In genomic region chr2:44633971-44634370, GRCm38 (mm10) we compare ENCODE assay signal across 22 mouse cellular contexts.
DNase-seq lines count a peak whose midpoint lies in the region; ATAC-seq and TF ChIP-seq lines count a peak whose summit lies in the region.
"Had no signal": no experiment of that assay in that cellular context is flagged by ENCODE, and none has a peak within 500 bp of the region (broad histone marks: within the 10 kb centered on the region; RNA-seq: fewer than 3 reads in every experiment).

No protein-coding gene starts in this region.

- H3K4me3 ChIP-seq in hindbrain, postnatal 0 days (ENCODE audit: low read length) = no peak overlapping the region
- H3K4me3 ChIP-seq in hindbrain, embryonic 12.5 days = no peak overlapping the region
- H3K4me3 ChIP-seq in midbrain, embryonic 16.5 days (ENCODE audit: low read depth, low read length) = no peak overlapping the region
- H3K4me3 ChIP-seq in embryonic facial prominence, embryonic 10.5 days = no peak overlapping the region
- H3K4me3 ChIP-seq: gastrocnemius, adult 2 months; heart, embryonic 10.5 days; intestine, embryonic 15.5 days; limb, embryonic 15.5 days; neural tube, embryonic 12.5 days had no signal

- TF ChIP-seq POLR2A in brain, embryonic 14.5 days (IDR thresholded peaks at IDR 0.05; ENCODE audit: borderline replicate concordance, extremely low read depth, insufficient read depth, insufficient read length, poor library complexity, severe bottlenecking) = no peak

- TF ChIP-seq CTCF in hindbrain, postnatal 0 days (IDR thresholded peaks at IDR 0.05; ENCODE audit: low read depth) = no peak
- no peak for TF ChIP-seq CTCF in brain, embryonic 14.5 days (IDR thresholded peaks at IDR 0.05; ENCODE audit: borderline replicate concordance, extremely low read depth, insufficient read depth, insufficient read length)

- H3K9me3 ChIP-seq in hindbrain, postnatal 0 days (ENCODE audit: low read length) = no peaks in the 10 kb centered on the region
- H3K9me3 ChIP-seq in hindbrain, embryonic 12.5 days (replicated peaks) = no peaks in the 10 kb centered on the region
- no peaks in the 10 kb centered on the region for H3K9me3 ChIP-seq in midbrain, embryonic 16.5 days (replicated peaks; ENCODE audit: control insufficient read depth, low read length, poor library complexity, severe bottlenecking)
- no peaks in the 10 kb centered on the region for H3K9me3 ChIP-seq in embryonic facial prominence, embryonic 10.5 days
- H3K9me3 ChIP-seq: heart, embryonic 10.5 days; intestine, embryonic 15.5 days; limb, embryonic 15.5 days; neural tube, embryonic 12.5 days had no signal

- H3K27ac ChIP-seq in hindbrain, postnatal 0 days = no peak overlapping the region
- no peak overlapping the region for H3K27ac ChIP-seq in hindbrain, embryonic 12.5 days
- H3K27ac ChIP-seq in midbrain, embryonic 16.5 days (ENCODE audit: low read length) = peak overlapping the region; percentile 28; the same call in 1 of the 2 replicates
- no peak overlapping the region for H3K27ac ChIP-seq in embryonic facial prominence, embryonic 10.5 days (replicated peaks)
- H3K27ac ChIP-seq: gastrocnemius, adult 2 months; heart, embryonic 10.5 days; intestine, embryonic 15.5 days; limb, embryonic 15.5 days; liver, embryonic 14.5 days; neural tube, embryonic 12.5 days had no signal

- H3K4me1 ChIP-seq in hindbrain, postnatal 0 days (ENCODE audit: insufficient read depth, low read length) = no peaks in the 10 kb centered on the region
- H3K4me1 ChIP-seq in hindbrain, embryonic 12.5 days = no peaks in the 10 kb centered on the region
- H3K4me1 ChIP-seq in midbrain, embryonic 16.5 days (ENCODE audit: control insufficient read depth, insufficient read depth, low read length) = peaks cover 9% of the 10 kb centered on the region
- H3K4me1 ChIP-seq in embryonic facial prominence, embryonic 10.5 days = no peaks in the 10 kb centered on the region
- H3K4me1 ChIP-seq: heart, embryonic 10.5 days; intestine, embryonic 15.5 days; limb, embryonic 15.5 days had no signal

- H3K9ac ChIP-seq in hindbrain, postnatal 0 days (replicated peaks; ENCODE audit: low read length) = no peak overlapping the region
- H3K9ac ChIP-seq in hindbrain, embryonic 12.5 days = no peak overlapping the region
- H3K9ac ChIP-seq in midbrain, embryonic 16.5 days (ENCODE audit: low read depth, low read length) = no peak overlapping the region
- H3K9ac ChIP-seq: intestine, embryonic 15.5 days; limb, embryonic 15.5 days; liver, embryonic 14.5 days; lung, embryonic 14.5 days; neural tube, embryonic 12.5 days had no signal

- H3K36me3 ChIP-seq in hindbrain, postnatal 0 days (ENCODE audit: insufficient read depth, low read length) = no peaks in the 10 kb centered on the region
- no peaks in the 10 kb centered on the region for H3K36me3 ChIP-seq in hindbrain, embryonic 12.5 days
- H3K36me3 ChIP-seq in midbrain, embryonic 16.5 days (ENCODE audit: control insufficient read depth, insufficient read depth, low read length) = no peaks in the 10 kb centered on the region
- H3K36me3 ChIP-seq in embryonic facial prominence, embryonic 10.5 days (replicated peaks) = no peaks in the 10 kb centered on the region
- H3K36me3 ChIP-seq: heart, embryonic 10.5 days; intestine, embryonic 15.5 days; limb, embryonic 15.5 days; neural tube, embryonic 12.5 days had no signal

- WGBS in hindbrain, postnatal 0 days = 61% methylated on average over 8 of the region's 8 CpGs
- WGBS in hindbrain, embryonic 12.5 days = 82% methylated on average over 8 of the region's 8 CpGs
- 43% methylated on average over 8 of the region's 8 CpGs for WGBS in midbrain, embryonic 16.5 days
- WGBS in embryonic facial prominence, embryonic 10.5 days = 79% methylated on average over 8 of the region's 8 CpGs

- H3K27me3 ChIP-seq in hindbrain, postnatal 0 days (ENCODE audit: insufficient read depth, low read length) = no peaks in the 10 kb centered on the region
- H3K27me3 ChIP-seq in hindbrain, embryonic 12.5 days = no peaks in the 10 kb centered on the region
- H3K27me3 ChIP-seq in midbrain, embryonic 16.5 days (ENCODE audit: control insufficient read depth, insufficient read depth, low read depth, low read length) = no peaks in the 10 kb centered on the region
- H3K27me3 ChIP-seq in embryonic facial prominence, embryonic 10.5 days (replicated peaks; ENCODE audit: low read depth, poor library complexity, severe bottlenecking) = no peaks in the 10 kb centered on the region
- H3K27me3 ChIP-seq: intestine, embryonic 15.5 days; limb, embryonic 15.5 days; neural tube, embryonic 12.5 days had no signal

- ATAC-seq in hindbrain, postnatal 0 days = no peak
- ATAC-seq in hindbrain, embryonic 12.5 days (ENCODE audit: low FRiP score) = no peak
- no peak for ATAC-seq in midbrain, embryonic 16.5 days
- ATAC-seq: activated CD4-positive, CD25-positive, alpha-beta regulatory T cell, adult 4 months; intestine, embryonic 15.5 days had no signal

- no peak overlapping the region for H3K4me2 ChIP-seq in hindbrain, postnatal 0 days (ENCODE audit: low read depth, low read length)
- H3K4me2 ChIP-seq in hindbrain, embryonic 12.5 days (replicated peaks) = no peak overlapping the region
- H3K4me2 ChIP-seq in midbrain, embryonic 16.5 days (ENCODE audit: low read length) = peak overlapping the region; percentile 6; the same call in 1 of the 2 replicates
- H3K4me2 ChIP-seq: intestine, embryonic 15.5 days; limb, embryonic 15.5 days; lung, embryonic 14.5 days; neural tube, embryonic 12.5 days had no signal

- DNase-seq in embryo, embryonic 11 days = peak; percentile 4
- DNase-seq in embryo, embryonic 10.5 days (ENCODE audit: low spot score) = no peak
- DNase-seq in hindbrain, postnatal 0 days (ENCODE audit: low spot score) = peak; percentile 16
- peak; percentile 44 for DNase-seq in brain, embryonic 14.5 days (ENCODE audit: low read depth)
- no peak for DNase-seq in embryonic facial prominence, embryonic 10.5 days (ENCODE audit: low spot score)
- DNase-seq in layer of hippocampus, postnatal 14 days (ENCODE audit: low spot score in 2 of 2) = no peak
- DNase-seq: adrenal gland, adult 8-10 months; cerebellum, adult 2 months; cerebellum, postnatal 36 days; gastrocnemius, adult 2 months; heart, postnatal 4 days; kidney, postnatal 25 days; lung, embryonic 14.5 days; right cerebral cortex, postnatal 25 days had no signal

Comparison
In these comparisons a context has a peak if more than half of its experiments do, and no peak if none do; other contexts are left out.
1. DNase-seq: peak in embryo, embryonic 11 days (single experiment), hindbrain, postnatal 0 days (single experiment) and brain, embryonic 14.5 days (single experiment); none in embryo, embryonic 10.5 days (single experiment), embryonic facial prominence, embryonic 10.5 days (single experiment) and layer of hippocampus, postnatal 14 days (0 of 2).